Mouse (Mus musculus) liver, adult 2 months (tissue): ENCODE data around the gene Kif26b.

Experiments used
- CTCF ChIP-seq: fragments of 200-500 bp; IDR thresholded peaks from 2 replicates; pipeline ENCODE4 v1.5.1; 2011; ENCODE audit warnings: low read depth, low read length, control low read depth
- POLR2A ChIP-seq: fragments of 200-500 bp; IDR thresholded peaks from 2 replicates; pipeline ENCODE4 v1.6.1; 2011; ENCODE audit warnings: low read length, control low read depth; ENCODE audit not compliant: insufficient read depth; ENCODE audit errors: extremely low read depth

DNA sequence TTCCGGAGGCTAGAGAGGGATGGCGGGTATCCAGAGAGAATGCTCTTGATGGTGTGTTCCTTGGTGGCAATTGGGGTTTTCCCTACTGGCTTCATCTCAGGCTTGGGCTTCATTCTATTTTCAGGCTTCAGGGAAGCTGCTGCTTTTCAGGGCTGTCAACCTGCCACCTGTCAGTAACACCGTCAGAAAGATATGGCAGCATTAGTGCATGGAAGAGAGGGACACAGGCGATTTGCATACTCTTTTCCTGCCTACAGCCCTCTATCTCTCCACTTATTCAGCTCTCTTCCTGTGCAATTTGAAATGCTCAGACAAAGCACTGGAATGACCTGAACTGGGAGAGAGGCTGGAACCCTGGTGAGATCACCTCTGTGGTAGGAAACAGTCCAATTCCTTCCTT lies 117.7 kb downstream of the Kif26b start:
- TF ChIP-seq CTCF (no peak), POLR2A (no peak)
